ENCODE assay signal across 8 mouse cellular contexts in the genomic region with DNA sequence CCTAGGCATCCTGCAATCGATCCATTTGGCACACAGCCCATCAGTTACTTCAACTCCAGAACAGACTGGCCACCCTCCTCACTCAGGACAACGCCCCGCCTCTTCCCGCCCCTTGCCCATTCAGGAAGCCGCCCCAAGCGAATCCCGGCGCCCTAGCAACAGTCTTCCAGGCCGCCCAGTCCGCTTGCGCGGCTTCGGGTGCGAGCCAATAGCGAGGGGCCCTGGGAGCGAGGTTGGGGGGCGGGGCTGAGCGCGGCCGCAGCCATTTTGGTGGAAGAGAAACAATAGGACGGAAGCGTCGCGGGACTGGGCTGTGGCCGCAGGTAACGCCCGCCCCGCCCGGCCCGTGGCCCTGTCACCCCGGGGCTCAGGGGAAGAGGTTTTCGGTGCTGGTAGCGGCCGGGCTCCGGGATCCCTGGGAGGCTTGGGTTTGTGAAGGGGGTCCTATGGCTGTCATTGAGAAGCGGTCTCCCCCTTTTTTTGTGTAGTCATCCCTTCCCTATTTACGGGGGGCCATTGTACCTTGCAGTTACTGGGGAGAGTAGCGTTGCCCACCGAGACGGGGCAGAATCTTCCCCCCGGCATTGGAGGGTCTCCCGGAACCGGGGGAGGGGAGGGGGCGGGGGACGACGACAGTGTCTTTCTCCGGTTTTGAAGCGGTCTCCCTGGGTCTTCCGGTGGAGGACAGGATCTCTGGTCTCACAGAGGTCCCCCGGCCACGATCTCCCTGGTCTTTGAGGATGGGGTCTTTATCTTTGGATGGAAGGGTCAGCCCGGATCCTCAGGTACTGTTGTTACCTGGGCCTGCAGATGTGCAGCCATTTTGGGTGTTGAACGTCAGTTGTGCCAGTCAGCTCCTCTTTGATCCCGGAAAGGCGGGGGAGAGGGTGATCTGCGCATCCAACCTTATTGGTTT. TPM values are rescaled to one million over a fixed set of nuclear protein-coding genes. Genes with fewer than 3 reads are reported as not detected.
A peak's percentile ranks its signal among the peaks of the same experiment; 100 is the strongest.
DNase-seq lines count a peak whose midpoint lies in the region; ATAC-seq and TF ChIP-seq lines count a peak whose summit lies in the region.

TSS of gene Ip6k2 (plus strand) at position 249 of the 916 bp plus-strand sequence.

- H3K4me1 ChIP-seq in bone marrow, adult 2 months (ENCODE audit: control insufficient read depth, insufficient read depth, low read length): no peaks in the 10 kb centered on the region
- peaks cover 39% of the 10 kb centered on the region for H3K4me1 ChIP-seq in embryonic facial prominence, embryonic 15.5 days
- peaks cover 28% of the 10 kb centered on the region for H3K4me1 ChIP-seq in kidney, embryonic 14.5 days (ENCODE audit: control insufficient read depth, insufficient read depth, low read length)
- H3K4me1 ChIP-seq in limb, embryonic 15.5 days: peaks cover 32% of the 10 kb centered on the region

- DNase-seq in 416B (ENCODE audit: low read depth): peak; percentile 93
- DNase-seq in heart, adult 9 months (ENCODE audit: low spot score in 2 of 2): peak; percentile 95 to 96
- peak; percentile 80 to 83 for DNase-seq in monocyte, adult 2 months (ENCODE audit: low read depth in 1 of 2, low spot score in 2 of 2)
- peak; percentile 95 for DNase-seq in spleen, postnatal 36 days (ENCODE audit: low spot score in 2 of 2)

- peak within 1 kb of the TSS; percentile 88 for H3K9ac ChIP-seq in embryonic facial prominence, embryonic 15.5 days
- H3K9ac ChIP-seq in kidney, embryonic 14.5 days (ENCODE audit: low read depth, low read length): peak within 1 kb of the TSS; percentile 98
- H3K9ac ChIP-seq in limb, embryonic 15.5 days: peak within 1 kb of the TSS; percentile 87

- no peaks in the 10 kb centered on the region for H3K9me3 ChIP-seq in embryonic facial prominence, embryonic 15.5 days (replicated peaks)
- no peaks in the 10 kb centered on the region for H3K9me3 ChIP-seq in kidney, embryonic 14.5 days (ENCODE audit: control insufficient read depth, low read length)
- H3K9me3 ChIP-seq in limb, embryonic 15.5 days: no peaks in the 10 kb centered on the region

- H3K27me3 ChIP-seq in embryonic facial prominence, embryonic 15.5 days: no peaks in the 10 kb centered on the region
- H3K27me3 ChIP-seq in kidney, embryonic 14.5 days (ENCODE audit: control insufficient read depth, insufficient read depth, low read length): no peaks in the 10 kb centered on the region
- H3K27me3 ChIP-seq in limb, embryonic 15.5 days: no peaks in the 10 kb centered on the region

- H3K27ac ChIP-seq in bone marrow, adult 2 months (ENCODE audit: control insufficient read depth, insufficient read depth, low read depth, low read length, poor library complexity): peak within 1 kb of the TSS; percentile 70
- peak within 1 kb of the TSS; percentile 84 for H3K27ac ChIP-seq in embryonic facial prominence, embryonic 15.5 days (replicated peaks)
- H3K27ac ChIP-seq in kidney, embryonic 14.5 days (ENCODE audit: low read depth, low read length): peak within 1 kb of the TSS; percentile 90
- peak within 1 kb of the TSS; percentile 85 for H3K27ac ChIP-seq in limb, embryonic 15.5 days

- H3K36me3 ChIP-seq in embryonic facial prominence, embryonic 15.5 days: no peaks in the 10 kb centered on the region
- H3K36me3 ChIP-seq in kidney, embryonic 14.5 days (ENCODE audit: control insufficient read depth, insufficient read depth, low read length): peaks cover 8% of the 10 kb centered on the region; the same call in 1 of the 2 replicates
- 0 out of 2 replicates have a peak, but pooled peaks cover 2% of the 10 kb centered on the region for H3K36me3 ChIP-seq in limb, embryonic 15.5 days

- peak within 1 kb of the TSS; percentile 95 for H3K4me3 ChIP-seq in bone marrow, adult 2 months (replicated peaks; ENCODE audit: control insufficient read depth, low read depth, low read length)
- H3K4me3 ChIP-seq in embryonic facial prominence, embryonic 15.5 days (replicated peaks): peak within 1 kb of the TSS; percentile 89
- peak within 1 kb of the TSS; percentile 75 for H3K4me3 ChIP-seq in kidney, embryonic 14.5 days (ENCODE audit: low read length)
- peak within 1 kb of the TSS; percentile 85 for H3K4me3 ChIP-seq in limb, embryonic 15.5 days

- peak; percentile 98 for ATAC-seq in embryonic facial prominence, embryonic 15.5 days (ENCODE audit: insufficient number of reproducible peaks, low FRiP score, low TSS enrichment, low read depth)
- ATAC-seq in kidney, embryonic 14.5 days (ENCODE audit: low FRiP score, low TSS enrichment): peak; percentile 99
- ATAC-seq in limb, embryonic 15.5 days (ENCODE audit: insufficient number of reproducible peaks, low FRiP score, low TSS enrichment, low read depth): peak; percentile 96

- no peak for TF ChIP-seq CTCF in bone marrow, adult 2 months (IDR thresholded peaks at IDR 0.05; ENCODE audit: control insufficient read depth, insufficient read depth, low read length)

- peak within 1 kb of the TSS; percentile 63 for H3K4me2 ChIP-seq in embryonic facial prominence, embryonic 15.5 days (replicated peaks)
- H3K4me2 ChIP-seq in kidney, embryonic 14.5 days (replicated peaks; ENCODE audit: low read depth, low read length): peak within 1 kb of the TSS; percentile 78
- H3K4me2 ChIP-seq in limb, embryonic 15.5 days: peak within 1 kb of the TSS; percentile 77

- under 1% methylated on average over 56 of the region's 56 CpGs for WGBS in bone marrow, adult 2 months
- WGBS in embryonic facial prominence, embryonic 15.5 days: under 1% methylated on average over 52 of the region's 56 CpGs
- under 1% methylated on average over 56 of the region's 56 CpGs for WGBS in kidney, embryonic 14.5 days
- WGBS in limb, embryonic 15.5 days: under 1% methylated on average over 56 of the region's 56 CpGs

- TF ChIP-seq POLR2A in bone marrow, adult 2 months (IDR thresholded peaks at IDR 0.05; ENCODE audit: borderline replicate concordance, control insufficient read depth, low read depth, low read length): peak; percentile 49; the same call in 1 of the 2 replicates

RNA-seq across cellular contexts. Expression of gene Ip6k2, which starts in this region (rescaled TPM):
- 28.0 and 37.3 TPM in 2 replicates for polyA plus RNA-seq in bone marrow, adult 2 months (2011; ENCODE audit: insufficient read depth, insufficient read length, low replicate concordance, missing spikeins)
- 89.7 and 101 TPM in 2 replicates for polyA plus RNA-seq in embryonic facial prominence, embryonic 15.5 days (2015; fragmentation: Nextera tagmentation; extraction: Ambion mirVana)
- polyA plus RNA-seq in kidney, embryonic 14.5 days (2014; fragmentation: Nextera tagmentation; extraction: Ambion mirVana): 125 and 134 TPM in 2 replicates
- 86.7 and 99.7 TPM in 2 replicates for polyA plus RNA-seq in limb, embryonic 15.5 days (2015; fragmentation: Nextera tagmentation; extraction: Ambion mirVana)

Comparison
In these comparisons a context has a peak if more than half of its experiments do, and no peak if none do; other contexts are left out.
1. Peak in every context shown above with its lines: DNase-seq, ATAC-seq, H3K4me3 ChIP-seq and H3K27ac ChIP-seq.